14 mouse cellular contexts compared by ENCODE assay signal in the genomic region with DNA sequence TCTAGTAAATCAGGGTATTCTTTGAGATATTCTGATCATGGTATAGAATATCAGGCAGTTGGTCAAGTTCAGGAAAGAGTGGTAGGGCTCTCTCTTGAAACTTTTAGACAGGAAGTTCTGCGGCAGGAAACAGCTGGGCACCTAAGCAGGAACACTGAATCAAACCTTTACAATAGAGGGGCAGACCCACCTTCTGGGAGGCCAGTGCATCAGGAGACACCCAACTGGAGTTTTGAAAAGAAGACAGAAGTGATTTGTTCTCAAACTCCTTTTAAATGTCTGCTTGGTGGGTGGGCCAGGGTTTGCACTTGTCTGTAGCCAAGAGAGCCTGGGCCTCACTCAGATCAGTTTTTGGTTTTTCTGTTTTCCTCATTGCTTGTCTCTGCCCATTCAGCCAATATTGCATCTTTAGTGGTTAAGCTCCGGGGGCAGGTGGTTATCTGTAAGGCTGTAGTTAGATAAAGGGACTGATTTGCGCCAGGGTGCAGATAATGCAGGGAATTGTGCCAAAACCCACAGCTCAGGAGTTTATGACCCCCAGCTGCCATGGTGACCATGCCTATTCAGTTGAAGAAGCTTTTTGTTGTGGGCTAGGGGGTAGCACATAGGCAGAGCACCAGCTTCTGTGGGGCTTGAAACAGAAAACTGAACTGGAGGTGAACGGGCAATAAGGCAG. TPM values are rescaled to one million over a fixed set of nuclear protein-coding genes. Genes with fewer than 3 reads are reported as not detected.
DNase-seq lines count a peak whose midpoint lies in the region; ATAC-seq lines count a peak whose summit lies in the region.
"Had no signal": no experiment of that assay in that cellular context is flagged by ENCODE, and none has a peak within 500 bp of the region (broad histone marks: within the 10 kb centered on the region; RNA-seq: fewer than 3 reads in every experiment).

No protein-coding gene starts in this region.

- no peaks in the 10 kb centered on the region for H3K36me3 ChIP-seq in midbrain, embryonic 10.5 days
- H3K36me3 ChIP-seq in midbrain, embryonic 16.5 days (ENCODE audit: control insufficient read depth, insufficient read depth, low read length), result no peaks in the 10 kb centered on the region
- H3K36me3 ChIP-seq in neural tube, embryonic 13.5 days, result no peaks in the 10 kb centered on the region
- H3K36me3 ChIP-seq: heart, embryonic 10.5 days; limb, embryonic 13.5 days had no signal

- no peak overlapping the region for H3K4me3 ChIP-seq in midbrain, embryonic 10.5 days
- H3K4me3 ChIP-seq in midbrain, embryonic 16.5 days (ENCODE audit: low read depth, low read length), result no peak overlapping the region
- no peak overlapping the region for H3K4me3 ChIP-seq in neural tube, embryonic 13.5 days
- H3K4me3 ChIP-seq: heart, embryonic 10.5 days; limb, embryonic 13.5 days; megakaryocyte, embryonic 14.5 days had no signal

- H3K9me3 ChIP-seq in midbrain, embryonic 10.5 days (replicated peaks), result no peaks in the 10 kb centered on the region
- no peaks in the 10 kb centered on the region for H3K9me3 ChIP-seq in midbrain, embryonic 16.5 days (replicated peaks; ENCODE audit: control insufficient read depth, low read length, poor library complexity, severe bottlenecking)
- H3K9me3 ChIP-seq in neural tube, embryonic 13.5 days, result no peaks in the 10 kb centered on the region
- H3K9me3 ChIP-seq: heart, embryonic 10.5 days; limb, embryonic 13.5 days had no signal

- no peaks in the 10 kb centered on the region for H3K27me3 ChIP-seq in midbrain, embryonic 10.5 days (ENCODE audit: low read depth, poor library complexity, severe bottlenecking)
- no peaks in the 10 kb centered on the region for H3K27me3 ChIP-seq in midbrain, embryonic 16.5 days (ENCODE audit: control insufficient read depth, insufficient read depth, low read depth, low read length)
- no peaks in the 10 kb centered on the region for H3K27me3 ChIP-seq in neural tube, embryonic 13.5 days
- H3K27me3 ChIP-seq: limb, embryonic 13.5 days; megakaryocyte, embryonic 14.5 days had no signal

- peak; percentile 17 for DNase-seq in midbrain, embryonic 10.5 days (ENCODE audit: low spot score)
- DNase-seq in embryo, embryonic 10 days (ENCODE audit: low spot score), result peak; percentile 22
- no peak for DNase-seq in right cerebral cortex, postnatal 4 days
- no peak for DNase-seq in adrenal gland, postnatal 10 days
- DNase-seq in spleen, postnatal 4 days (ENCODE audit: low spot score in 2 of 2), result no peak
- DNase-seq: cerebellum, adult 18-20 months; kidney, adult 18-20 months; lung, embryonic 14.5 days had no signal

- H3K27ac ChIP-seq in midbrain, embryonic 10.5 days (replicated peaks), result no peak overlapping the region
- no peak overlapping the region for H3K27ac ChIP-seq in midbrain, embryonic 16.5 days (ENCODE audit: low read length)
- no peak overlapping the region for H3K27ac ChIP-seq in neural tube, embryonic 13.5 days (replicated peaks)
- H3K27ac ChIP-seq: heart, embryonic 10.5 days; limb, embryonic 13.5 days had no signal

- peaks cover 6% of the 10 kb centered on the region for H3K4me1 ChIP-seq in midbrain, embryonic 10.5 days
- H3K4me1 ChIP-seq in midbrain, embryonic 16.5 days (ENCODE audit: control insufficient read depth, insufficient read depth, low read length), result no peaks in the 10 kb centered on the region
- H3K4me1 ChIP-seq in neural tube, embryonic 13.5 days (replicated peaks), result peaks cover 8% of the 10 kb centered on the region
- H3K4me1 ChIP-seq: megakaryocyte, embryonic 14.5 days had no signal

- no peak overlapping the region for H3K9ac ChIP-seq in midbrain, embryonic 16.5 days (ENCODE audit: low read depth, low read length)
- no peak overlapping the region for H3K9ac ChIP-seq in neural tube, embryonic 13.5 days
- H3K9ac ChIP-seq: limb, embryonic 13.5 days; lung, embryonic 14.5 days had no signal

- 58% methylated on average over 4 of the region's 4 CpGs for WGBS in midbrain, embryonic 10.5 days
- WGBS in midbrain, embryonic 16.5 days, result 40% methylated on average over 4 of the region's 4 CpGs
- 8% methylated on average over 4 of the region's 4 CpGs for WGBS in neural tube, embryonic 13.5 days

- H3K4me2 ChIP-seq in midbrain, embryonic 16.5 days (ENCODE audit: low read length), result no peak overlapping the region
- H3K4me2 ChIP-seq in neural tube, embryonic 13.5 days, result no peak overlapping the region
- H3K4me2 ChIP-seq: limb, embryonic 13.5 days; lung, embryonic 14.5 days had no signal

- ATAC-seq in midbrain, embryonic 16.5 days, result no peak
- ATAC-seq in megakaryocyte progenitor cell, adult 5-6 weeks (replicated peaks; ENCODE audit: poor library complexity), result peak; percentile 54
- peak; percentile 76 for ATAC-seq in neural tube, embryonic 13.5 days (ENCODE audit: low read depth)

RNA-seq across cellular contexts. Expression of gene Hey2, which starts 40.6 kb away (rescaled TPM):
- polyA plus RNA-seq in midbrain, embryonic 10.5 days (2016; fragmentation: Nextera tagmentation; extraction: Ambion mirVana), result 3.0 and 3.8 TPM in 2 replicates
- polyA plus RNA-seq in midbrain, embryonic 16.5 days (2015; fragmentation: Nextera tagmentation; extraction: Ambion mirVana), result 3.4 and 4.0 TPM in 2 replicates
- 0.12 TPM in 1 of 2 replicates, not detected in the other for total RNA-seq in megakaryocyte progenitor cell, adult 5-6 weeks (2015)
- 0.21 TPM in 1 of 2 replicates, not detected in the other for total RNA-seq in megakaryocyte progenitor cell, adult 5-6 weeks (2017)
- polyA plus RNA-seq in neural tube, embryonic 13.5 days (2015; fragmentation: Nextera tagmentation; extraction: Ambion mirVana), result 15.1 and 15.7 TPM in 2 replicates
- 1 to 10 TPM; 2.8 to 3.4 TPM for total RNA-seq in adrenal gland, postnatal 10 days (2021)

Comparison
In these comparisons a context has a peak if more than half of its experiments do, and no peak if none do; other contexts are left out.
1. DNase-seq: peak in midbrain, embryonic 10.5 days (single experiment) and embryo, embryonic 10 days (single experiment); none in right cerebral cortex, postnatal 4 days (single experiment), adrenal gland, postnatal 10 days (single experiment) and spleen, postnatal 4 days (0 of 2).